ENCODE assay signal across 10 mouse cellular contexts in genomic region chr7:90048401-90049307, GRCm38 (mm10).
DNase-seq lines count a peak whose midpoint lies in the region; ATAC-seq and TF ChIP-seq lines count a peak whose summit lies in the region.
"Had no signal": no experiment of that assay in that cellular context is flagged by ENCODE, and none has a peak within 500 bp of the region (broad histone marks: within the 10 kb centered on the region; RNA-seq: fewer than 3 reads in every experiment).

No protein-coding gene starts in this region.

- no peaks in the 10 kb centered on the region for H3K9me3 ChIP-seq in kidney, embryonic 14.5 days (ENCODE audit: control insufficient read depth, low read length)
- no peaks in the 10 kb centered on the region for H3K9me3 ChIP-seq in CH12.LX (replicated peaks; ENCODE audit: low read length)
- H3K9me3 ChIP-seq in embryonic facial prominence, embryonic 10.5 days: no peaks in the 10 kb centered on the region
- no peaks in the 10 kb centered on the region for H3K9me3 ChIP-seq in liver, embryonic 11.5 days (ENCODE audit: control insufficient read depth, low read length)
- no peaks in the 10 kb centered on the region for H3K9me3 ChIP-seq in forebrain, embryonic 13.5 days (replicated peaks)

- no peak for TF ChIP-seq CTCF in kidney, adult 2 months (conservative IDR thresholded peaks at IDR 0.05; ENCODE audit: insufficient read depth, insufficient read length, low read depth, low read length)
- TF ChIP-seq CTCF in CH12.LX (conservative IDR thresholded peaks at IDR 0.05 in 1 of 2, IDR thresholded peaks at IDR 0.05 in 1 of 2; ENCODE audit: low read depth in 2 of 2, low read length in 2 of 2): no peak; a peak in 1 of 4 replicates

- no peak for TF ChIP-seq EP300 in CH12.LX (IDR thresholded peaks at IDR 0.05; ENCODE audit: low read length)

- dilution Hi-C loops in CH12.LX (cut with MboI; ENCODE audit: extremely low pct_ligation_motif_present, extremely low pct_unique_long_range_greater_than_20kb, low sequenced_read_pairs): no loop called here

- in situ Hi-C loops in CH12.LX (cut with MboI; ENCODE audit: low pct_ligation_motif_present, low pct_unique_long_range_greater_than_20kb, low sequenced_read_pairs): no loop called here

- WGBS in kidney, adult 2 months: 52% methylated on average over 10 of the region's 10 CpGs
- WGBS in kidney, embryonic 14.5 days: 64% methylated on average over 10 of the region's 10 CpGs
- 75% methylated on average over 10 of the region's 10 CpGs for WGBS in embryonic facial prominence, embryonic 10.5 days
- WGBS in liver, embryonic 11.5 days: 75% methylated on average over 10 of the region's 10 CpGs
- 82% methylated on average over 10 of the region's 10 CpGs for WGBS in forebrain, embryonic 13.5 days

- peak overlapping the region; percentile 42 for H3K27ac ChIP-seq in kidney, adult 2 months (ENCODE audit: insufficient read depth, low read depth, low read length)
- no peak overlapping the region for H3K27ac ChIP-seq in kidney, embryonic 14.5 days (ENCODE audit: low read depth, low read length)
- H3K27ac ChIP-seq in CH12.LX (ENCODE audit: insufficient read depth, low read depth): no peak overlapping the region
- no peak overlapping the region for H3K27ac ChIP-seq in embryonic facial prominence, embryonic 10.5 days (replicated peaks)
- H3K27ac ChIP-seq in liver, embryonic 11.5 days (ENCODE audit: low read depth, low read length): 0 out of 2 replicates have a peak overlapping the region, but pooled peaks have one; percentile 0
- H3K27ac ChIP-seq in forebrain, embryonic 13.5 days: no peak overlapping the region

- TF ChIP-seq POLR2A in kidney, adult 2 months (IDR thresholded peaks at IDR 0.05; ENCODE audit: low read depth, low read length): no peak
- TF ChIP-seq POLR2A in CH12.LX (IDR thresholded peaks at IDR 0.05; ENCODE audit: low read depth, low read length): no peak

- no peaks in the 10 kb centered on the region for H3K27me3 ChIP-seq in kidney, adult 2 months (replicated peaks; ENCODE audit: control insufficient read depth, insufficient read depth, low read length)
- H3K27me3 ChIP-seq in kidney, embryonic 14.5 days (ENCODE audit: control insufficient read depth, insufficient read depth, low read length): no peaks in the 10 kb centered on the region
- no peaks in the 10 kb centered on the region for H3K27me3 ChIP-seq in CH12.LX (replicated peaks)
- no peaks in the 10 kb centered on the region for H3K27me3 ChIP-seq in embryonic facial prominence, embryonic 10.5 days (replicated peaks; ENCODE audit: low read depth, poor library complexity, severe bottlenecking)
- no peaks in the 10 kb centered on the region for H3K27me3 ChIP-seq in liver, embryonic 11.5 days (replicated peaks; ENCODE audit: control insufficient read depth, insufficient read depth, low read length)
- no peaks in the 10 kb centered on the region for H3K27me3 ChIP-seq in forebrain, embryonic 13.5 days

- DNase-seq in kidney, adult 2 months: peak; percentile 57
- DNase-seq in CH12.LX (ENCODE audit: extremely low read depth): no peak
- peak; percentile 18 for DNase-seq in embryonic facial prominence, embryonic 10.5 days (ENCODE audit: low spot score)
- no peak for DNase-seq in liver, embryonic 11.5 days (ENCODE audit: low spot score)
- no peak for DNase-seq in ovary, postnatal 36 days (ENCODE audit: low spot score)
- no peak for DNase-seq in cerebellum, adult 18-20 months
- DNase-seq: cerebellum, adult 8-10 months; right cerebral cortex, postnatal 4 days had no signal

- TF ChIP-seq RAD21 in CH12.LX (IDR thresholded peaks at IDR 0.05; ENCODE audit: low read depth, low read length): no peak

- H3K36me3 ChIP-seq in kidney, adult 2 months (ENCODE audit: control insufficient read depth, insufficient read depth, low read length): no peaks in the 10 kb centered on the region
- no peaks in the 10 kb centered on the region for H3K36me3 ChIP-seq in kidney, embryonic 14.5 days (ENCODE audit: control insufficient read depth, insufficient read depth, low read length)
- no peaks in the 10 kb centered on the region for H3K36me3 ChIP-seq in CH12.LX (replicated peaks in 1 of 2; ENCODE audit: control insufficient read depth in 1 of 2, insufficient read depth in 1 of 2, low read length in 1 of 2)
- H3K36me3 ChIP-seq in embryonic facial prominence, embryonic 10.5 days (replicated peaks): no peaks in the 10 kb centered on the region
- no peaks in the 10 kb centered on the region for H3K36me3 ChIP-seq in liver, embryonic 11.5 days (ENCODE audit: control insufficient read depth, insufficient read depth, low read length)
- H3K36me3 ChIP-seq in forebrain, embryonic 13.5 days (ENCODE audit: poor library complexity, severe bottlenecking): no peaks in the 10 kb centered on the region

- no peak overlapping the region for H3K4me3 ChIP-seq in kidney, adult 2 months (ENCODE audit: insufficient read depth, low read depth, low read length)
- H3K4me3 ChIP-seq in kidney, embryonic 14.5 days (ENCODE audit: low read length): no peak overlapping the region
- H3K4me3 ChIP-seq in CH12.LX (replicated peaks in 1 of 3; ENCODE audit: low read depth in 2 of 3, low read length in 2 of 3, poor library complexity in 1 of 3): no peak overlapping the region
- H3K4me3 ChIP-seq in embryonic facial prominence, embryonic 10.5 days: no peak overlapping the region
- H3K4me3 ChIP-seq in liver, embryonic 11.5 days (ENCODE audit: low read depth, low read length): no peak overlapping the region
- H3K4me3 ChIP-seq in forebrain, embryonic 13.5 days: no peak overlapping the region

- H3K79me2 ChIP-seq in CH12.LX (replicated peaks; ENCODE audit: control insufficient read depth, extremely low read depth, insufficient read depth, poor library complexity, severe bottlenecking): no peaks in the 10 kb centered on the region

- no peak for ATAC-seq in kidney, embryonic 14.5 days (ENCODE audit: low FRiP score, low TSS enrichment)
- ATAC-seq in liver, embryonic 11.5 days (replicated peaks; ENCODE audit: low FRiP score): no peak
- no peak for ATAC-seq in forebrain, embryonic 13.5 days

- peaks cover 18% of the 10 kb centered on the region for H3K4me1 ChIP-seq in kidney, adult 2 months (ENCODE audit: control insufficient read depth, insufficient read depth, low read length)
- H3K4me1 ChIP-seq in kidney, embryonic 14.5 days (ENCODE audit: control insufficient read depth, insufficient read depth, low read length): peaks cover 8% of the 10 kb centered on the region; the same call in 1 of the 2 replicates
- peaks cover 8 to 33% of the 10 kb centered on the region in 2 experiments for H3K4me1 ChIP-seq in CH12.LX (ENCODE audit: control insufficient read depth in 1 of 2, insufficient read depth in 2 of 2)
- H3K4me1 ChIP-seq in embryonic facial prominence, embryonic 10.5 days: peaks cover 13% of the 10 kb centered on the region
- H3K4me1 ChIP-seq in liver, embryonic 11.5 days (replicated peaks; ENCODE audit: control insufficient read depth, insufficient read depth, low read length): peaks cover 34% of the 10 kb centered on the region
- H3K4me1 ChIP-seq in forebrain, embryonic 13.5 days: no peaks in the 10 kb centered on the region

- H3K4me2 ChIP-seq in kidney, embryonic 14.5 days (replicated peaks; ENCODE audit: low read depth, low read length): no peak overlapping the region
- no peak overlapping the region for H3K4me2 ChIP-seq in CH12.LX (ENCODE audit: insufficient read depth, low read depth, poor library complexity, severe bottlenecking)
- no peak overlapping the region for H3K4me2 ChIP-seq in liver, embryonic 11.5 days
- H3K4me2 ChIP-seq in forebrain, embryonic 13.5 days: no peak overlapping the region

- H3K9ac ChIP-seq in kidney, embryonic 14.5 days (ENCODE audit: low read depth, low read length): no peak overlapping the region
- H3K9ac ChIP-seq in CH12.LX (ENCODE audit: insufficient read depth, low read depth): no peak overlapping the region
- H3K9ac ChIP-seq in liver, embryonic 11.5 days (ENCODE audit: low read depth, low read length): no peak overlapping the region
- H3K9ac ChIP-seq in forebrain, embryonic 13.5 days: no peak overlapping the region

TF ChIP-seq in CH12.LX, 34 proteins besides CTCF, POLR2A, EP300 and RAD21:
- TF ChIP-seq ZKSCAN1 (IDR thresholded peaks at IDR 0.05; ENCODE audit: borderline replicate concordance, low read depth, low read length): no peak
- TF ChIP-seq CHD2 (IDR thresholded peaks at IDR 0.05; ENCODE audit: low read length): 0 out of 2 replicates have a peak, but pooled peaks have one; percentile 36

Comparison
In these comparisons a context has a peak if more than half of its experiments do, and no peak if none do; other contexts are left out.
1. H3K27ac ChIP-seq: peak in kidney, adult 2 months (single experiment) and liver, embryonic 11.5 days (single experiment); none in kidney, embryonic 14.5 days (single experiment), CH12.LX (single experiment), embryonic facial prominence, embryonic 10.5 days (single experiment) and forebrain, embryonic 13.5 days (single experiment).
2. DNase-seq: peak in kidney, adult 2 months (single experiment) and embryonic facial prominence, embryonic 10.5 days (single experiment); none in CH12.LX (single experiment), liver, embryonic 11.5 days (single experiment), ovary, postnatal 36 days (single experiment) and cerebellum, adult 18-20 months (0 of 2).